12 mouse cellular contexts compared by ENCODE assay signal in the genomic region with DNA sequence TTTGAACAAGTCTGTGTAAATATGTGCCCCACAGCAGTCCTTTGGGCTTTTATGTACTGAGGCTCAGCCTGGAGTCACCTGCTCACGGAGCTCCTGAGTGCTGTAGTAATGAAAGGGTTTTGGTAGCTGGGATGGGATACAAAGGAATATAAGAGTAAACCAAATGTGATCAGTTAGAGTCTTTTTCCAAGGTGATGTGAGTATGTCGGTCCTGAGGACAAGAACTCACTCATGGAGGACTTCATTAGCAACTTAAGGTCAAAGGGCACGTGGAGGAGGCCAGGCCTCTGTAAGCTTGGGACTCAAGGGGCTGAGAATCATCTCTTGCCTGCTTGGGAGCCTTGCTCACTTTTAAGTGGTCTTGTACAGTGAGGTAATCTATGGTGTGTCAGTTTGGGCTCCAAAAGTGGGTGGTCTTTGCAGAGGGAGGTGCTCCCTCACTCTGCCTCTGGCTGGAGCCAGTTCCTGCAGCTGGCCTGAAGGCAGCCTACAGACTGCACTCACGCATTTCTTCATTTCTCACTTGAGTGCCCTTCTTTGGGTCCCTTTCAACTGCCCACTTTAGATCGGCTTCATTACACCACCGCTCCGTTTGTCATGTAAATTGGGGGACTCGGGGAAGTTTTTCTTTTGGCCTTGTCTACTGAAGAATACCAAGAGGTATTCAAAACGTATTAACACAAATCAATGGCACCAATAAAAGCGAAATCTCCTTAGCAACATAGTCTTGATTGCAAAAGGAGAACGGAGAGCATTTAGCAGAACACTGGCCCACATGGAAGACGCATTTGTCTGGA. TPM values are rescaled to one million over a fixed set of nuclear protein-coding genes. Genes with fewer than 3 reads are reported as not detected.
DNase-seq lines count a peak whose midpoint lies in the region; ATAC-seq lines count a peak whose summit lies in the region.
"Had no signal": no experiment of that assay in that cellular context is flagged by ENCODE, and none has a peak within 500 bp of the region (broad histone marks: within the 10 kb centered on the region; RNA-seq: fewer than 3 reads in every experiment).

No protein-coding gene starts in this region.

- no peaks in the 10 kb centered on the region for H3K9me3 ChIP-seq in kidney, embryonic 16.5 days (ENCODE audit: low read length)
- no peaks in the 10 kb centered on the region for H3K9me3 ChIP-seq in forebrain, embryonic 16.5 days (ENCODE audit: control insufficient read depth, low read length)
- H3K9me3 ChIP-seq in midbrain, embryonic 15.5 days = no peaks in the 10 kb centered on the region
- H3K9me3 ChIP-seq: embryonic facial prominence, embryonic 15.5 days had no signal

- H3K27me3 ChIP-seq in kidney, embryonic 16.5 days (ENCODE audit: insufficient read depth, low read length) = no peaks in the 10 kb centered on the region
- peaks cover 3% of the 10 kb centered on the region; the same call in 1 of the 2 replicates for H3K27me3 ChIP-seq in forebrain, embryonic 16.5 days (replicated peaks; ENCODE audit: control insufficient read depth, insufficient read depth, low read length)
- H3K27me3 ChIP-seq in midbrain, embryonic 15.5 days (replicated peaks) = peaks cover 61% of the 10 kb centered on the region
- H3K27me3 ChIP-seq: embryonic facial prominence, embryonic 15.5 days had no signal

- no peak overlapping the region for H3K9ac ChIP-seq in kidney, embryonic 16.5 days (replicated peaks; ENCODE audit: low read length)
- no peak overlapping the region for H3K9ac ChIP-seq in forebrain, embryonic 16.5 days (replicated peaks; ENCODE audit: low read depth, low read length)
- no peak overlapping the region for H3K9ac ChIP-seq in midbrain, embryonic 15.5 days
- H3K9ac ChIP-seq: embryonic facial prominence, embryonic 15.5 days had no signal

- no peak overlapping the region for H3K4me2 ChIP-seq in kidney, embryonic 16.5 days (replicated peaks; ENCODE audit: low read depth, low read length)
- no peak overlapping the region for H3K4me2 ChIP-seq in forebrain, embryonic 16.5 days (ENCODE audit: low read length)
- H3K4me2 ChIP-seq in midbrain, embryonic 15.5 days = no peak overlapping the region
- H3K4me2 ChIP-seq: embryonic facial prominence, embryonic 15.5 days had no signal

- WGBS in kidney, embryonic 16.5 days = 51% methylated on average over 12 of the region's 12 CpGs
- 6% methylated on average over 12 of the region's 12 CpGs for WGBS in forebrain, embryonic 16.5 days
- WGBS in midbrain, embryonic 15.5 days = 15% methylated on average over 12 of the region's 12 CpGs

- intact Hi-C loops in heart, postnatal 36 days (cut with DNase I) = no loop called here

- ATAC-seq in kidney, embryonic 16.5 days (ENCODE audit: low FRiP score, low TSS enrichment) = peak; percentile 59; the same call in 1 of the 2 replicates
- ATAC-seq in forebrain, embryonic 16.5 days = peak; percentile 88
- peak; percentile 41; the same call in 1 of the 2 replicates for ATAC-seq in midbrain, embryonic 15.5 days (replicated peaks)
- ATAC-seq in monocyte, adult 5-6 weeks (replicated peaks; ENCODE audit: insufficient number of reproducible peaks, low FRiP score, low TSS enrichment, poor library complexity, severe bottlenecking) = no peak
- ATAC-seq: inflammation-experienced regulatory T-cells, adult 6 months had no signal

- H3K4me1 ChIP-seq in kidney, embryonic 16.5 days (ENCODE audit: insufficient read depth, low read length) = no peaks in the 10 kb centered on the region
- peaks cover 20% of the 10 kb centered on the region for H3K4me1 ChIP-seq in forebrain, embryonic 16.5 days (replicated peaks; ENCODE audit: control insufficient read depth, insufficient read depth, low read length)
- no peaks in the 10 kb centered on the region for H3K4me1 ChIP-seq in midbrain, embryonic 15.5 days
- H3K4me1 ChIP-seq: embryonic facial prominence, embryonic 15.5 days had no signal

- H3K27ac ChIP-seq in kidney, embryonic 16.5 days (ENCODE audit: low read length) = no peak overlapping the region
- H3K27ac ChIP-seq in forebrain, embryonic 16.5 days (ENCODE audit: low read length) = no peak overlapping the region
- H3K27ac ChIP-seq in midbrain, embryonic 15.5 days = no peak overlapping the region
- H3K27ac ChIP-seq: embryonic facial prominence, embryonic 15.5 days had no signal

- no peak overlapping the region for H3K4me3 ChIP-seq in kidney, embryonic 16.5 days (ENCODE audit: low read length)
- no peak overlapping the region for H3K4me3 ChIP-seq in forebrain, embryonic 16.5 days (replicated peaks; ENCODE audit: low read length)
- no peak overlapping the region for H3K4me3 ChIP-seq in midbrain, embryonic 15.5 days
- H3K4me3 ChIP-seq: embryonic facial prominence, embryonic 15.5 days had no signal

- DNase-seq in kidney, adult 8-10 months = no peak
- peak; percentile 4 for DNase-seq in brain, adult 2 months (ENCODE audit: low read depth, low spot score)
- no peak for DNase-seq in heart, postnatal 36 days
- no peak for DNase-seq in kidney, postnatal 25 days
- DNase-seq: heart, adult 18-20 months; lung, postnatal 14 days had no signal

- H3K36me3 ChIP-seq in kidney, embryonic 16.5 days (ENCODE audit: insufficient read depth, low read length) = peaks cover 21% of the 10 kb centered on the region
- peaks cover 6% of the 10 kb centered on the region for H3K36me3 ChIP-seq in forebrain, embryonic 16.5 days (ENCODE audit: control insufficient read depth, insufficient read depth)
- H3K36me3 ChIP-seq in midbrain, embryonic 15.5 days (replicated peaks) = peaks cover 8% of the 10 kb centered on the region

RNA-seq across cellular contexts. Expression of a gene that starts 45.7 kb away (rescaled TPM):
- polyA plus RNA-seq in kidney, embryonic 16.5 days (2015; fragmentation: Nextera tagmentation; extraction: Ambion mirVana) = 20.9 and 23.9 TPM in 2 replicates
- 26.9 and 31.6 TPM in 2 replicates for polyA plus RNA-seq in forebrain, embryonic 16.5 days (2015; fragmentation: Nextera tagmentation; extraction: Ambion mirVana)
- polyA plus RNA-seq in midbrain, embryonic 15.5 days (2015; fragmentation: Nextera tagmentation; extraction: Ambion mirVana) = 27.5 and 30.3 TPM in 2 replicates
- total RNA-seq in monocyte, adult 5-6 weeks (2017) = 46.4 to 89.2 TPM (median 58.3 TPM) in 3 replicates
- 10 to 100 TPM; 23.8 to 26.4 TPM for total RNA-seq in heart, postnatal 36 days (2021)
